Mouse (Mus musculus) CH12.LX (cell line): ENCODE results near the gene Gm49337. TPM values are rescaled to one million over a fixed set of nuclear protein-coding genes. Genes with fewer than 3 reads are reported as not detected.

Source experiments
- DNase-seq: peaks from one replicate; pipeline ENCODE4 v3.0.0-alpha.2; 2013; ENCODE audit errors: extremely low read depth
- H3K27ac ChIP-seq: 2 replicates; pipeline ENCODE4 v1.5.1; 2012; ENCODE audit warnings: low read depth, mild to moderate bottlenecking, control low read depth, moderate library complexity; ENCODE audit not compliant: insufficient read depth
- H3K27me3 ChIP-seq: replicated peaks from 2 replicates; pipeline ENCODE3; 2012; ENCODE audit warnings: inconsistent platforms
- H3K36me3 ChIP-seq, 2 experiments: replicated peaks in 1 of 2; 2 replicates each; pipeline versions ENCODE3 to v1.6.1; 2012; ENCODE audit warnings: inconsistent platforms in 1 of 2, low read length in 1 of 2, mild to moderate bottlenecking in 1 of 2, mixed read lengths in 1 of 2, moderate library complexity in 1 of 2; ENCODE audit not compliant: control insufficient read depth in 1 of 2, insufficient read depth in 1 of 2
- H3K4me1 ChIP-seq, 2 experiments: 2 replicates each; pipeline ENCODE4 v1.6.1; 2012; ENCODE audit warnings: inconsistent platforms in 1 of 2, moderate library complexity in 1 of 2; ENCODE audit not compliant: insufficient read depth in 2 of 2, control insufficient read depth in 1 of 2
- H3K4me2 ChIP-seq: 2 replicates; pipeline ENCODE4 v1.6.1; 2012; ENCODE audit warnings: low read depth, mild to moderate bottlenecking, control low read depth; ENCODE audit not compliant: poor library complexity, insufficient read depth, severe bottlenecking
- H3K4me3 ChIP-seq, 3 experiments: fragments of 150-350 bp in 1 of 3; sonication (generic) in 1 of 3; replicated peaks in 1 of 3; 2 replicates each; pipeline versions ENCODE3 to v1.5.1; 2011 to 2012; ENCODE audit warnings: low read depth in 2 of 3, low read length in 2 of 3, mild to moderate bottlenecking in 2 of 3, moderate library complexity in 2 of 3, control low read depth in 1 of 3, improper control_type of control experiment in 1 of 3, inconsistent platforms in 1 of 3, mixed read lengths in 1 of 3; ENCODE audit not compliant: poor library complexity in 1 of 3
- H3K79me2 ChIP-seq: replicated peaks from 2 replicates; pipeline ENCODE4 v1.6.1; 2012; ENCODE audit warnings: mild to moderate bottlenecking, moderate library complexity; ENCODE audit not compliant: control insufficient read depth, poor library complexity, insufficient read depth, severe bottlenecking; ENCODE audit errors: extremely low read depth
- H3K9ac ChIP-seq: 2 replicates; pipeline ENCODE4 v1.6.1; 2012; ENCODE audit warnings: low read depth, mild to moderate bottlenecking, control low read depth, moderate library complexity; ENCODE audit not compliant: insufficient read depth
- H3K9me3 ChIP-seq: replicated peaks from 2 replicates; pipeline ENCODE3; 2012; ENCODE audit warnings: low read length, inconsistent platforms, mixed read lengths
- CTCF ChIP-seq, 2 experiments: IDR thresholded peaks in 1 of 2; conservative IDR thresholded peaks in 1 of 2; 2 replicates each; pipeline ENCODE4 v1.5.1; 2011 to 2012; ENCODE audit warnings: low read depth in 2 of 2, low read length in 2 of 2, improper control_type of control experiment in 1 of 2, inconsistent platforms in 1 of 2, mild to moderate bottlenecking in 1 of 2, moderate library complexity in 1 of 2
- ELF1 ChIP-seq: IDR thresholded peaks from 2 replicates; pipeline ENCODE4 v1.6.1; 2014; ENCODE audit warnings: low read depth, mild to moderate bottlenecking, inconsistent platforms, low read length, improper control_type of control experiment
- GABPA ChIP-seq: IDR thresholded peaks from 2 replicates; pipeline ENCODE4 v1.6.1; 2012; ENCODE audit warnings: low read depth, low read length, improper control_type of control experiment, inconsistent platforms; ENCODE audit not compliant: insufficient replicate concordance
- HCFC1 ChIP-seq: IDR thresholded peaks from 2 replicates; pipeline ENCODE4 v1.6.1; 2012; ENCODE audit warnings: low read depth, mild to moderate bottlenecking, inconsistent platforms, low read length, improper control_type of control experiment
- JUND ChIP-seq: conservative IDR thresholded peaks from 2 replicates; pipeline ENCODE4 v1.6.1; 2011; ENCODE audit warnings: low read depth, low read length, improper control_type of control experiment
- KAT2A ChIP-seq: IDR thresholded peaks from 2 replicates; pipeline ENCODE4 v1.6.1; 2012; ENCODE audit warnings: low read length, improper control_type of control experiment, inconsistent platforms; ENCODE audit not compliant: insufficient replicate concordance
- MAFK ChIP-seq: IDR thresholded peaks from 2 replicates; pipeline ENCODE4 v1.6.1; 2011; ENCODE audit warnings: low read length, improper control_type of control experiment; ENCODE audit not compliant: insufficient replicate concordance
- MAX ChIP-seq: IDR thresholded peaks from 2 replicates; pipeline ENCODE4 v1.6.1; 2011; ENCODE audit warnings: low read length, improper control_type of control experiment
- MEF2A ChIP-seq: IDR thresholded peaks from 2 replicates; pipeline ENCODE4 v1.6.1; 2014; ENCODE audit warnings: low read depth, mild to moderate bottlenecking, inconsistent platforms, low read length, improper control_type of control experiment, borderline replicate concordance
- MXI1 ChIP-seq: IDR thresholded peaks from 2 replicates; pipeline ENCODE4 v1.6.1; 2011; ENCODE audit warnings: mild to moderate bottlenecking, low read depth, low read length, improper control_type of control experiment
- MYC ChIP-seq: IDR thresholded peaks from 2 replicates; pipeline ENCODE4 v1.6.1; 2011; ENCODE audit warnings: low read depth, mild to moderate bottlenecking, improper control_type of control experiment, low read length
- POLR2A ChIP-seq: IDR thresholded peaks from 2 replicates; pipeline ENCODE4 v1.6.1; 2011; ENCODE audit warnings: low read depth, mild to moderate bottlenecking, improper control_type of control experiment, low read length
- POLR2AphosphoS2 ChIP-seq: IDR thresholded peaks from 2 replicates; pipeline ENCODE4 v1.6.1; 2011; ENCODE audit warnings: low read depth, low read length, improper control_type of control experiment
- RAD21 ChIP-seq: IDR thresholded peaks from 2 replicates; pipeline ENCODE4 v1.6.1; 2011; ENCODE audit warnings: low read depth, mild to moderate bottlenecking, low read length, improper control_type of control experiment, moderate library complexity
- RCOR1 ChIP-seq: conservative IDR thresholded peaks from 2 replicates; pipeline ENCODE4 v1.6.1; 2012; ENCODE audit warnings: low read depth, mild to moderate bottlenecking, inconsistent platforms, low read length, improper control_type of control experiment
- SMC3 ChIP-seq: IDR thresholded peaks from 2 replicates; pipeline ENCODE4 v1.6.1; 2011; ENCODE audit warnings: low read depth, low read length, improper control_type of control experiment
- TBP ChIP-seq: conservative IDR thresholded peaks from 2 replicates; pipeline ENCODE4 v1.6.1; 2011; ENCODE audit warnings: low read depth, low read length, improper control_type of control experiment
- TCF12 ChIP-seq: IDR thresholded peaks from 2 replicates; pipeline ENCODE4 v1.6.1; 2014; ENCODE audit warnings: low read depth, mild to moderate bottlenecking, inconsistent platforms, low read length, improper control_type of control experiment
- UBTF ChIP-seq: IDR thresholded peaks from 2 replicates; pipeline ENCODE4 v1.6.1; 2012; ENCODE audit warnings: low read depth, mild to moderate bottlenecking, inconsistent platforms, low read length, improper control_type of control experiment, moderate library complexity
- USF2 ChIP-seq: conservative IDR thresholded peaks from 2 replicates; pipeline ENCODE4 v1.6.1; 2011; ENCODE audit warnings: low read depth, low read length, improper control_type of control experiment
- ZMIZ1 ChIP-seq: IDR thresholded peaks from 2 replicates; pipeline ENCODE4 v1.6.1; 2012; ENCODE audit warnings: low read depth, mild to moderate bottlenecking, inconsistent platforms, low read length, improper control_type of control experiment
- dilution Hi-C: fragments of 300-500 bp; cut with MboI; formaldehyde crosslinking; loops from 2 replicates; pipeline ENCODE4 v1.14.3; 2020; ENCODE audit warnings: low sequenced_read_pairs; ENCODE audit not compliant: extremely low pct_unique_long_range_greater_than_20kb, extremely low pct_ligation_motif_present
- in situ Hi-C: fragments of 300-500 bp; cut with MboI; formaldehyde crosslinking; loops from 3 replicates; pipeline ENCODE4 v1.14.3; 2019; ENCODE audit warnings: low sequenced_read_pairs, low pct_ligation_motif_present, low pct_unique_long_range_greater_than_20kb, mixed read lengths
- polyA plus RNA-seq: library from polyadenylated mRNA; unstranded; fragments of >175 nt; gene quantifications from 2 replicates; pipeline ENCODE4 v1.2.1, GENCODE M21; 2012; ENCODE audit warnings: low read depth; ENCODE audit not compliant: insufficient read length
- total RNA-seq, 2 experiments: library from RNA; depleted of rRNA; stranded (reverse); fragments of 300-350 nt in 1 of 2; fragments of >200 nt in 1 of 2; gene quantifications; 2 replicates each; pipeline ENCODE4 v1.2.3; 2012 to 2014

Gene Gm49337
- total and polyA plus RNA-seq, 3 experiments, result not detected

DNA sequence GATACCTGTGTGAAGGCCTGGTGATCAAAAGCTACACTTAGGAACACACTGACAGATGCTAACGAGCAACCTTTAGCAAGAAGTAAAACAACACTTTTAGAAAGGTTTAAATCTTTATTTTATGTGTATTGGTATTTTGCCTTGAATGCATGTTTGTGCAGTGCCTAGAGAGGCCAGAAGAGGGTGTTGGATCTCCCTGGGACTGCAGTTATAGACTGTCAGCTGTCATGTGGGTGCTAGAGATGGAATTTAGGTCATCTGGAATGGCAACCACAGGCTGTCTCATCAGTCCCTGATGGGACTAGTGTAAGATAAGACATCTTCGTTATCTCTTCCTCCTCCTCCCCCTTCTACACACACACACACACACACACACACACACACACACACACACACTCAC is 25.2 kb downstream of the Gm49337 start:
- H3K9me3 ChIP-seq, result no peaks in the 10 kb centered on the region
- H3K79me2 ChIP-seq, result no peaks in the 10 kb centered on the region
- no peak overlapping the region for H3K9ac ChIP-seq
- dilution Hi-C loops, result no loop called here
- no peaks in the 10 kb centered on the region for H3K27me3 ChIP-seq
- H3K4me1 ChIP-seq, result no peaks in the 10 kb centered on the region
- H3K36me3 ChIP-seq, result no peaks in the 10 kb centered on the region
- peak; percentile 10 to 42; a peak in 2 of 4 replicates for TF ChIP-seq CTCF (conservative IDR thresholded peaks at IDR 0.05 in 1 of 2, IDR thresholded peaks at IDR 0.05 in 1 of 2; ENCODE audit: low read depth in 2 of 2, low read length in 2 of 2)
- peak; percentile 25 for TF ChIP-seq RAD21
- TF ChIP-seq SMC3, result peak; percentile 13; the same call in 1 of the 2 replicates
- no peak for TF ChIP-seq MYC
- H3K4me3 ChIP-seq, result no peak overlapping the region
- in situ Hi-C loops, result no loop called here
- H3K4me2 ChIP-seq, result no peak overlapping the region
- H3K27ac ChIP-seq, result no peak overlapping the region
- DNase-seq, result no peak

DNA sequence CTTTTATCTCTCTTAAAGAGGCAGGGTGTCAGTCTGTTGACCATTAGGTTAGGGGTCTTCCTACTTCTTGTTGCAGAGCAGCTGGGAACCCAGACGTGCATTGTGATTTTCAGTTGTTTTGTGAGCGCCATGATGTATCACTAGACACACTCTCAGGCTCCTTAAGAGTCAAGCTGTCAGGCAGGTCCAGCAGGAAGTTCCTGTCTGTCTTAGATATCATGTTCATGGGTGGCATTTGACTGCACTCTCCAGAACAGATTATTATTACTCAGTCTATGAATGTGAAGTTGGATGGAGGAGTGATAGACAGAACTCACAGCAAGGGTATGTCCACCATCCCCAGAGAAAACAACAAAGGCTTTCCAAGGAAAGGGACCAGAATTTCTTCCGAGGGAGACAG is 31.2 kb downstream of the Gm49337 start:
- dilution Hi-C loops, result no loop called here
- H3K4me3 ChIP-seq, result no peak overlapping the region
- H3K36me3 ChIP-seq, result no peaks in the 10 kb centered on the region
- H3K4me2 ChIP-seq, result no peak overlapping the region
- H3K9me3 ChIP-seq, result no peaks in the 10 kb centered on the region
- TF ChIP-seq CTCF (conservative IDR thresholded peaks at IDR 0.05 in 1 of 2, IDR thresholded peaks at IDR 0.05 in 1 of 2; ENCODE audit: low read depth in 2 of 2, low read length in 2 of 2), result no peak
- no peak for TF ChIP-seq TBP
- TF ChIP-seq KAT2A, result no peak
- TF ChIP-seq POLR2A, result no peak
- no peak for TF ChIP-seq MEF2A
- TF ChIP-seq POLR2AphosphoS2, result no peak
- TF ChIP-seq USF2, result no peak
- TF ChIP-seq SMC3, result no peak
- TF ChIP-seq JUND, result no peak
- TF ChIP-seq MAX, result no peak
- TF ChIP-seq ZMIZ1, result no peak
- TF ChIP-seq UBTF, result no peak
- TF ChIP-seq TCF12, result no peak
- H3K4me1 ChIP-seq, result no peaks in the 10 kb centered on the region
- in situ Hi-C loops, result no loop called here
- no peaks in the 10 kb centered on the region for H3K27me3 ChIP-seq
- no peak overlapping the region for H3K9ac ChIP-seq
- H3K79me2 ChIP-seq, result no peaks in the 10 kb centered on the region
- DNase-seq, result no peak
- H3K27ac ChIP-seq, result no peak overlapping the region

DNA sequence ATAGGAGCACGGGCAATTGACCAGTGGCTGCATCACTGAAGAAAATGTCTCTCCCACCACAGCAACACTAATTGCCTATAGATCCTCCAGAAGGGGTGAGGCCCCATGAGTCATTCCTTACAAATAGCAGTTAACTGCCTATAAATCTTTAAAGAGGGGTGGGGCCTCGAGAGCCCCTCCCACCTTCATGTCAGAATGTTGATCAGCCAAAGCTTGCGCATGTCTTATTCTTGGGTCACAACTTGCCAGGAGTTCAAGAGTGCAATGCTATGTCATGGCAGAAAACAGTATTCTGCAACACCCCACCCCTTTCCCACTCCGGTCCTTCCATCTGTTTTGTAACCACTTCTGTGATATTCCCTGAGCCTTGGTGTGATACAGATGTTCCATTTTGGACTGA is 33.3 kb downstream of the Gm49337 start:
- TF ChIP-seq POLR2A (no peak), KAT2A (no peak), JUND (no peak), MAX (no peak), RCOR1 (no peak), GABPA (no peak), MYC (no peak), MXI1 (no peak), HCFC1 (no peak), TBP (no peak), POLR2AphosphoS2 (no peak), ELF1 (no peak), MAFK (no peak)
- TF ChIP-seq, all 38 proteins: peak for 0
- dilution Hi-C loops (no loop called here), in situ Hi-C loops (no loop called here)
- Histone ChIP-seq H3K4me3 (no peak overlapping the region), H3K4me1 (no peaks in the 10 kb centered on the region), H3K27me3 (no peaks in the 10 kb centered on the region), H3K36me3 (no peaks in the 10 kb centered on the region), H3K27ac (no peak overlapping the region), H3K9ac (no peak overlapping the region), H3K4me2 (no peak overlapping the region), H3K79me2 (no peaks in the 10 kb centered on the region), H3K9me3 (no peaks in the 10 kb centered on the region)
- DNase-seq, result no peak
